10 mouse cellular contexts compared by ENCODE assay signal in the genomic region with DNA sequence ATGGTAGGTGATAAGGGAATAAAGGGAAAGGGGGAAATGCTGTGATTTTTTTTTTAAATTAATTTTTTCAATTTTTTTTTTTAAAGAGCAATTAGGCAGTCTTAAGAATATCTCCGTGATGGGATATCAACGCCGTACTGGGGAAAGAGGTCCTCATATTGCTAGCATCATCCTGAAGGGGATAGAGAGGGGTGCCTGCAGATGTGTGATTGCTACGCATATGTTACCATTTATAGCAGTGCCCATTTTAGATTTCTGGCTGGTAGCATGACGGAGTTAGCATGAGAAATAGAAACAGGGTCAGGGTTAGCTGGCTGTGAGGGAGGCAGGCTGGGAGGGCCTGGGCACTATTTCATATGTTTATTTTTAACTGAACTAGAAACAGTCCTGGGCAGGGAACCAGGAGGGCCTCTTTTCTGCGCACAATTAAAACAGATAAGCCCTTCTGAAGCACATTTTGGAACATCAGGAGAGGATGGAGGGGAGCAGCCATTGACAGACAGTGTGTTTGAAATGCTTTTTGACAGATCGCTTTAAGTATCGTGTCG. TPM values are rescaled to one million over a fixed set of nuclear protein-coding genes. Genes with fewer than 3 reads are reported as not detected.
DNase-seq lines count a peak whose midpoint lies in the region; ATAC-seq and TF ChIP-seq lines count a peak whose summit lies in the region.
"Had no signal": no experiment of that assay in that cellular context is flagged by ENCODE, and none has a peak within 500 bp of the region (broad histone marks: within the 10 kb centered on the region; RNA-seq: fewer than 3 reads in every experiment).

No protein-coding gene starts in this region.

- H3K27me3 ChIP-seq in heart, embryonic 12.5 days (replicated peaks), result no peaks in the 10 kb centered on the region
- H3K27me3 ChIP-seq: liver, embryonic 15.5 days had no signal

- 0 out of 2 replicates have a peak, but pooled peaks have one; percentile 48 for ATAC-seq in heart, embryonic 12.5 days (ENCODE audit: insufficient number of reproducible peaks, low FRiP score)
- no peak for ATAC-seq in erythroid progenitor cell, adult 5-6 weeks (replicated peaks; ENCODE audit: low FRiP score, poor library complexity, severe bottlenecking)
- no peak for ATAC-seq in activated CD4-positive, CD25-positive, alpha-beta regulatory T cell, adult 4 months
- ATAC-seq: midbrain, embryonic 16.5 days had no signal

- no peak overlapping the region for H3K9ac ChIP-seq in heart, embryonic 12.5 days
- H3K9ac ChIP-seq: liver, embryonic 15.5 days had no signal

- H3K9me3 ChIP-seq in heart, embryonic 12.5 days (replicated peaks), result no peaks in the 10 kb centered on the region
- H3K9me3 ChIP-seq: liver, embryonic 15.5 days had no signal

- 56% methylated on average over 9 of the region's 9 CpGs for WGBS in heart, embryonic 12.5 days

- peak overlapping the region; percentile 28; the same call in 1 of the 2 replicates for H3K4me2 ChIP-seq in heart, embryonic 12.5 days
- H3K4me2 ChIP-seq: liver, embryonic 15.5 days had no signal

- peaks cover 1% of the 10 kb centered on the region for H3K4me1 ChIP-seq in heart, embryonic 12.5 days (replicated peaks)
- H3K4me1 ChIP-seq: liver, embryonic 15.5 days had no signal

- 0 out of 2 replicates have a peak overlapping the region, but pooled peaks have one; percentile 25 for H3K27ac ChIP-seq in layer of hippocampus, adult 2 months
- peak overlapping the region; percentile 66 for H3K27ac ChIP-seq in heart, embryonic 12.5 days (ENCODE audit: poor library complexity, severe bottlenecking)
- H3K27ac ChIP-seq: liver, embryonic 15.5 days had no signal

- H3K36me3 ChIP-seq in heart, embryonic 12.5 days, result peaks cover 16% of the 10 kb centered on the region
- H3K36me3 ChIP-seq: liver, embryonic 15.5 days had no signal

- no peak overlapping the region for H3K4me3 ChIP-seq in layer of hippocampus, adult 2 months
- peak overlapping the region; percentile 13; the same call in 1 of the 2 replicates for H3K4me3 ChIP-seq in heart, embryonic 12.5 days
- H3K4me3 ChIP-seq: liver, embryonic 15.5 days had no signal

- no peak for TF ChIP-seq CTCF in layer of hippocampus, adult 2 months (conservative IDR thresholded peaks at IDR 0.05)

- no peak for DNase-seq in layer of hippocampus, adult 2 months (ENCODE audit: low spot score in 2 of 2)
- no peak for DNase-seq in layer of hippocampus, postnatal 10 days (ENCODE audit: low spot score in 2 of 2)
- DNase-seq in cerebellum, adult 11 months, result peak; percentile 39
- DNase-seq in cerebellum, postnatal 36 days, result peak; percentile 47 to 61
- no peak for DNase-seq in testis, postnatal 14 days (ENCODE audit: low spot score)

RNA-seq across cellular contexts. Expression of gene Herc3, which starts 31.3 kb away (rescaled TPM):
- 100 to 1,000 TPM; 245 to 249 TPM for total RNA-seq in layer of hippocampus, adult 2 months (2021)
- total RNA-seq in layer of hippocampus, postnatal 10 days (2021), result 100 to 1,000 TPM; 226 to 239 TPM
- 38.3 and 39.2 TPM in 2 replicates for polyA plus RNA-seq in heart, embryonic 12.5 days (2016; fragmentation: Nextera tagmentation; extraction: Ambion mirVana)
- 7.6 and 15.1 TPM in 2 replicates for total RNA-seq in erythroid progenitor cell, adult 5-6 weeks (2015; ENCODE audit: low replicate concordance)
- 2.3 and 19.8 TPM in 2 replicates for total RNA-seq in erythroid progenitor cell, adult 5-6 weeks (2017; ENCODE audit: low replicate concordance)
- 10 to 100 TPM; 21.4 to 24.7 TPM for polyA plus RNA-seq in activated CD4-positive, CD25-positive, alpha-beta regulatory T cell, adult 4 months (2017; shearing (Covaris generic))

RNA-seq across cellular contexts. Expression of gene Nap1l5, which starts 44.4 kb away (rescaled TPM):
- 100 to 1,000 TPM; 229 to 242 TPM for total RNA-seq in layer of hippocampus, adult 2 months (2021)
- 100 to 1,000 TPM; 186 to 199 TPM for total RNA-seq in layer of hippocampus, postnatal 10 days (2021)
- polyA plus RNA-seq in heart, embryonic 12.5 days (2016; fragmentation: Nextera tagmentation; extraction: Ambion mirVana), result 1.6 and 1.9 TPM in 2 replicates
- total RNA-seq in erythroid progenitor cell, adult 5-6 weeks (2015; ENCODE audit: low replicate concordance), result not detected in 2 replicates
- not detected in 2 replicates for total RNA-seq in erythroid progenitor cell, adult 5-6 weeks (2017; ENCODE audit: low replicate concordance)
- under 1 TPM in 1 of 2 experiments, not detected in 1; 0.37 TPM for polyA plus RNA-seq in activated CD4-positive, CD25-positive, alpha-beta regulatory T cell, adult 4 months (2017; shearing (Covaris generic))

Comparison
In these comparisons a context has a peak if more than half of its experiments do, and no peak if none do; other contexts are left out.
1. DNase-seq: peak in cerebellum, adult 11 months (single experiment) and cerebellum, postnatal 36 days (2 of 2); none in layer of hippocampus, adult 2 months (0 of 2), layer of hippocampus, postnatal 10 days (0 of 2) and testis, postnatal 14 days (single experiment).
2. RNA of gene Herc3, which starts 31.3 kb away (total RNA-seq): 245 to 249 TPM in layer of hippocampus, adult 2 months and 226 to 239 TPM in layer of hippocampus, postnatal 10 days; 2.3 to 19.8 TPM in erythroid progenitor cell, adult 5-6 weeks; every median in the first group is over 10 times any median in the second.
3. RNA of gene Nap1l5, which starts 44.4 kb away (total RNA-seq): 229 to 242 TPM in layer of hippocampus, adult 2 months and 186 to 199 TPM in layer of hippocampus, postnatal 10 days; not detected in erythroid progenitor cell, adult 5-6 weeks; every median in the first group is over 100 times any median in the second.